Mouse (Mus musculus): Measurements from ENCODE around the gene Osbpl10. TPM values are rescaled to one million over a fixed set of nuclear protein-coding genes. Genes with fewer than 3 reads are reported as not detected.
"Not testable (repeated sequence)": the region's sequence is repeated elsewhere in the genome, so short reads cannot be mapped to it uniquely, and the experiment has no call there.

Osbpl10 gene
- polyA plus RNA-seq, 2 experiments: 3.4 to 8.4 TPM

DNA sequence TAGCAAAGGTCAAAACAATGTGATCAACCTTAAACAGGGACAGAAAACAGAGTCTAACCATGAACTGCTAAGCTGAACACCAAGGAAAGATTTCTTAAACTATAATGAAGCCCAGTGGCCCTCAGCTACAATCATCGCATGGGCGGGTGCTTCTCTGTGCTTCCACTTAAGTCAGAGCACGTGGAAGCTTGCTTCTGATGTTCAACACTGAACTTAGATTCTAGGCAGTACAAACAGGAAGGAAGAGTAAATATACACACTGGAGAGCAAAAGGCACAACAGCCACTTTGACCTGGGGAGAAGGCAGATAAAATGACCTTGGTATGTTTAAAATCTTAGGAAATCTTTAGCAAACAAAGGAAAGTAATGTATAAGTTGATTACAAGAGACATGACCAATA lies 293.2 kb downstream of the Osbpl10 start:
- H3K4me1 ChIP-seq (ENCODE audit: control insufficient read depth, insufficient read depth, low read length): no peaks in the 10 kb centered on the region
- H3K4me3 ChIP-seq (replicated peaks; ENCODE audit: low read length): no peak overlapping the region
- 89% methylated on average over 3 of the region's 3 CpGs for WGBS
- no peak overlapping the region for H3K9ac ChIP-seq (ENCODE audit: low read depth, low read length, severe bottlenecking)
- DNase-seq (ENCODE audit: low spot score): no peak
- H3K4me2 ChIP-seq (replicated peaks; ENCODE audit: low read depth, low read length, severe bottlenecking): no peak overlapping the region
- H3K9me3 ChIP-seq (ENCODE audit: control insufficient read depth, low read length): no peaks in the 10 kb centered on the region
- H3K36me3 ChIP-seq (ENCODE audit: control insufficient read depth, insufficient read depth, low read length): peaks cover 34% of the 10 kb centered on the region
- TF ChIP-seq POLR2A (IDR thresholded peaks at IDR 0.05; ENCODE audit: borderline replicate concordance, extremely low read depth, insufficient read depth, insufficient read length): no peak
- no peak for ATAC-seq (ENCODE audit: low FRiP score, low read depth)
- no peaks in the 10 kb centered on the region for H3K27me3 ChIP-seq (ENCODE audit: control insufficient read depth, insufficient read depth, low read length)
- H3K27ac ChIP-seq (replicated peaks; ENCODE audit: low read depth, low read length): no peak overlapping the region

DNA sequence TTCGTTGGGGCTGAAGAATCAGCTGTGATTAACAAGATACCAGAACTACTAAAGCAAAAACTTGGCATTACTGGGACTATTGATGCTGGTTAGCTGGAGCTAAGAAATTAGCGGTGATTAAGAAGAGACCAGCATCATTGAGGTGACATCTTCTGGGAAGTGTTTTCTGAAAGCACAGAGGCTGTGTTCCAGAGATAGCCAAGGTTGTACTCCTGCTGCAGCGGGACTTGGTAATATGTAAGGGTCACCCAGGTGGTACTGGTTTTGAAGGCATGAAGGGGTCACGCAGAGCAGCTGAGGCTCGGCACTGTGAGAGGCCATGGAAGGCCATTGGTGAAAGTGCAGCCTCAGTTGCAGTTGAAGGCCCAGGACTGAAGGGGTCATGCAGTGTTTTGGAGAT lies 294.1 kb downstream of the Osbpl10 start:
- H3K4me2 ChIP-seq (replicated peaks; ENCODE audit: low read depth, low read length, severe bottlenecking); H3K4me1 ChIP-seq (ENCODE audit: control insufficient read depth, insufficient read depth, low read length); DNase-seq (ENCODE audit: low spot score); H3K9me3 ChIP-seq (ENCODE audit: control insufficient read depth, low read length); H3K27me3 ChIP-seq (ENCODE audit: control insufficient read depth, insufficient read depth, low read length); H3K27ac ChIP-seq (replicated peaks; ENCODE audit: low read depth, low read length); ATAC-seq (ENCODE audit: low FRiP score, low read depth); H3K4me3 ChIP-seq (replicated peaks; ENCODE audit: low read length); H3K9ac ChIP-seq (ENCODE audit: low read depth, low read length, severe bottlenecking): not testable (repeated sequence)
- peaks cover 36% of the 10 kb centered on the region for H3K36me3 ChIP-seq (ENCODE audit: control insufficient read depth, insufficient read depth, low read length)
- WGBS: 97% methylated on average over 2 of the region's 5 CpGs

DNA sequence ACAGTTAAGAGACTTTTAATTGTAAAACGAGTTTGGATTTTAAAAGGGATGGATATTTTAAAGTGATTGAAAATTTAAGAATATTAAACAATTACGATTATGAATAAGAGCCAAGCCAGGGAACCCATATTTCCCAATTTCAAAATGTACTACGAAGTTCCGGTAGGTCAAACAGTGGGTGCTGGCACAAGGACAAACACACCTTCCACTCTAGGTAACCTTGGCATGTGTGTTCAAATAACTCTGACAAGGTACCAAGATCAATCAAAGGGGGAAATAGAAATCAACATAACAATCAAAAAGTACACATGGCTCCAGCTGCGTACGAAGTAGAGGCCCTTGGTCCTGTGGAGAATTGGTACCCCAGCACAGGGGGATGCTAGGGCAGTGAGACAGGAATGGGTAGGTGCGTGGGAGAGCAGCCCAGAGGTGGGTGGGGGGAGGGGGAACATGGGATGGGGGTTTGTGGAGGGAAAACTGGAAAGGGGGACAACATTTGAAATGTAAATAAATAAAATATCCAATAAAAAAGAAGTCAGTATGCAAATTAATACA lies 294.8 kb downstream of the Osbpl10 start:
- H3K36me3 ChIP-seq (ENCODE audit: control insufficient read depth, insufficient read depth, low read length): peaks cover 42% of the 10 kb centered on the region

DNA sequence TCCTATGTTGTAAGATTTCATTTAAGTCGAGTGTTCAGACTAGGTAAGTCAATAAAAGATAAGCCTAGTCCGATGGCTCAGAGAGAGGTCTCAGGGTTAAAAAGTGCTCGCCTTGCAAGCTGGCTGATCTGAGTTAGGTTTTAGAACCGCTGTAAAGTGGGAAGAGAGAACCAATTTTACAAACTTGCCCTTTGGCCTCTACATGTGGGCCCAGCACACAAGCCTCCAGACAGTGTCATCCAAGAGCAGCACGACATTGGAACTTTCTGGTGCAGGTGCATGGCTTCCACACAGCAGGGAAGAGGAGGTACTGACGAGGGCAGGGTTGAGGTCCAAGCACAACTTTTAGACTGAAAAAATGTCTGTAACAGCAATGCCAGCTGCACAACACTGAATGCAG lies 296.4 kb downstream of the Osbpl10 start:
- DNase-seq (ENCODE audit: low spot score) (no peak), ATAC-seq (ENCODE audit: low FRiP score, low read depth) (no peak)
- 80% methylated on average over 6 of the region's 6 CpGs for WGBS
- peaks cover 56% of the 10 kb centered on the region for H3K36me3 ChIP-seq (ENCODE audit: control insufficient read depth, insufficient read depth, low read length)
- H3K4me2 ChIP-seq (replicated peaks; ENCODE audit: low read depth, low read length, severe bottlenecking): no peak overlapping the region
- H3K4me3 ChIP-seq (replicated peaks; ENCODE audit: low read length): no peak overlapping the region
- H3K9ac ChIP-seq (ENCODE audit: low read depth, low read length, severe bottlenecking): no peak overlapping the region
- H3K4me1 ChIP-seq (ENCODE audit: control insufficient read depth, insufficient read depth, low read length): no peaks in the 10 kb centered on the region
- no peaks in the 10 kb centered on the region for H3K9me3 ChIP-seq (ENCODE audit: control insufficient read depth, low read length)
- no peaks in the 10 kb centered on the region for H3K27me3 ChIP-seq (ENCODE audit: control insufficient read depth, insufficient read depth, low read length)
- no peak for TF ChIP-seq POLR2A (IDR thresholded peaks at IDR 0.05; ENCODE audit: borderline replicate concordance, extremely low read depth, insufficient read depth, insufficient read length)
- H3K27ac ChIP-seq (replicated peaks; ENCODE audit: low read depth, low read length): no peak overlapping the region

More for the DNA sequence above, 294.8 kb downstream of the Osbpl10 start:
- no peak overlapping the region for H3K4me2 ChIP-seq (replicated peaks; ENCODE audit: low read depth, low read length, severe bottlenecking)
- no peaks in the 10 kb centered on the region for H3K9me3 ChIP-seq (ENCODE audit: control insufficient read depth, low read length)
- no peaks in the 10 kb centered on the region for H3K4me1 ChIP-seq (ENCODE audit: control insufficient read depth, insufficient read depth, low read length)
- no peak for ATAC-seq (ENCODE audit: low FRiP score, low read depth)
- TF ChIP-seq POLR2A (IDR thresholded peaks at IDR 0.05; ENCODE audit: borderline replicate concordance, extremely low read depth, insufficient read depth, insufficient read length): no peak
- no peak overlapping the region for H3K27ac ChIP-seq (replicated peaks; ENCODE audit: low read depth, low read length)
- WGBS: 92% methylated on average over 7 of the region's 7 CpGs
- H3K4me3 ChIP-seq (replicated peaks; ENCODE audit: low read length): no peak overlapping the region
- no peak for DNase-seq (ENCODE audit: low spot score)
- H3K9ac ChIP-seq (ENCODE audit: low read depth, low read length, severe bottlenecking): no peak overlapping the region
- no peaks in the 10 kb centered on the region for H3K27me3 ChIP-seq (ENCODE audit: control insufficient read depth, insufficient read depth, low read length)

DNA sequence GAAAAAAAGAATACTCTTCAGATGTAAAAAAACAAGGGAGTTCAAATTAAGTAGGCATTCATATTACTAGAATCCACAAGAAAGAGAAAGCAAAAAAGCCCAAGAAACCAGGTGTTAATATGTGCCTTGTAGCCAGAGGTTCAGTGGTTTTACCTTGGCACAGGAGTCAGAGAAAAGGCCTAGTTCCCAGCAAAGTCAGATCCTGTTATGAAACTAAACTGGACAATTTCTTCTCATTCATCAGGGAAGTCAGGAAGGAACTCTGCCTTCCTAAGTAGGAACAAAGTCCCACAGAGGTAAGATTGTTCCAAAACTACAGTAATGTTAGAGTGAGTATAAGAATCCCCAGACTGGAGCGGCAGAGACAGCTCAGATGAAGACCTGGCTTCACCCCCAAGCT lies 300.3 kb downstream of the Osbpl10 start:
- WGBS: 83% methylated on average over 1 of the region's 1 CpGs
- Histone ChIP-seq H3K4me2 (replicated peaks; ENCODE audit: low read depth, low read length, severe bottlenecking) (no peak overlapping the region), H3K9me3 (ENCODE audit: control insufficient read depth, low read length) (no peaks in the 10 kb centered on the region), H3K4me3 (replicated peaks; ENCODE audit: low read length) (no peak overlapping the region), H3K4me1 (ENCODE audit: control insufficient read depth, insufficient read depth, low read length) (no peaks in the 10 kb centered on the region), H3K27ac (replicated peaks; ENCODE audit: low read depth, low read length) (no peak overlapping the region), H3K27me3 (ENCODE audit: control insufficient read depth, insufficient read depth, low read length) (no peaks in the 10 kb centered on the region), H3K9ac (ENCODE audit: low read depth, low read length, severe bottlenecking) (no peak overlapping the region), H3K36me3 (ENCODE audit: control insufficient read depth, insufficient read depth, low read length) (peaks cover 53% of the 10 kb centered on the region)
- ATAC-seq (ENCODE audit: low FRiP score, low read depth): no peak
- no peak for DNase-seq (ENCODE audit: low spot score)
- TF ChIP-seq POLR2A (IDR thresholded peaks at IDR 0.05; ENCODE audit: borderline replicate concordance, extremely low read depth, insufficient read depth, insufficient read length): no peak

Other genes starting within 250 kb of the Osbpl10 start
- gene Cmtm6, start 247.5 kb upstream of the Osbpl10 start, polyA plus RNA-seq (2012; rRNA removed): 21.9 and 23.4 TPM in 2 replicates
- gene Cmtm6, start 247.5 kb upstream of the Osbpl10 start, polyA plus RNA-seq (2014; fragmentation: Nextera tagmentation; extraction: Ambion mirVana): 40.5 and 41.0 TPM in 2 replicates
- gene Cmtm7, start 196.7 kb upstream of the Osbpl10 start, polyA plus RNA-seq (2012; rRNA removed): 118 and 165 TPM in 2 replicates
- 126 and 127 TPM in 2 replicates for gene Cmtm7, start 196.7 kb upstream of the Osbpl10 start, polyA plus RNA-seq (2014; fragmentation: Nextera tagmentation; extraction: Ambion mirVana)
- gene Cmtm8, start 134.4 kb upstream of the Osbpl10 start, polyA plus RNA-seq (2012; rRNA removed): 14.2 and 19.7 TPM in 2 replicates
- gene Cmtm8, start 134.4 kb upstream of the Osbpl10 start, polyA plus RNA-seq (2014; fragmentation: Nextera tagmentation; extraction: Ambion mirVana): 19.2 and 20.5 TPM in 2 replicates
- gene Gpd1l, start 44.6 kb upstream of the Osbpl10 start, polyA plus RNA-seq (2012; rRNA removed): 11.1 and 11.5 TPM in 2 replicates
- gene Gpd1l, start 44.6 kb upstream of the Osbpl10 start, polyA plus RNA-seq (2014; fragmentation: Nextera tagmentation; extraction: Ambion mirVana): 6.4 and 6.5 TPM in 2 replicates
- 50.7 and 51.5 TPM in 2 replicates for gene Rps27rt, start 4.2 kb downstream of the Osbpl10 start, polyA plus RNA-seq (2012; rRNA removed)
- 532 and 574 TPM in 2 replicates for gene Rps27rt, start 4.2 kb downstream of the Osbpl10 start, polyA plus RNA-seq (2014; fragmentation: Nextera tagmentation; extraction: Ambion mirVana)